Mouse (Mus musculus) left cerebral cortex, adult 9 months (tissue): ENCODE measurements around the gene Sec22b.
A peak's percentile ranks its signal among the peaks of the same experiment; 100 is the strongest.

ENCODE experiments used
- DNase-seq, 2 experiments: peaks; one replicate each; pipeline ENCODE4 v3.0.0; 2022; ENCODE audit warnings: low spot score in 2 of 2

The Sec22b gene

DNA sequence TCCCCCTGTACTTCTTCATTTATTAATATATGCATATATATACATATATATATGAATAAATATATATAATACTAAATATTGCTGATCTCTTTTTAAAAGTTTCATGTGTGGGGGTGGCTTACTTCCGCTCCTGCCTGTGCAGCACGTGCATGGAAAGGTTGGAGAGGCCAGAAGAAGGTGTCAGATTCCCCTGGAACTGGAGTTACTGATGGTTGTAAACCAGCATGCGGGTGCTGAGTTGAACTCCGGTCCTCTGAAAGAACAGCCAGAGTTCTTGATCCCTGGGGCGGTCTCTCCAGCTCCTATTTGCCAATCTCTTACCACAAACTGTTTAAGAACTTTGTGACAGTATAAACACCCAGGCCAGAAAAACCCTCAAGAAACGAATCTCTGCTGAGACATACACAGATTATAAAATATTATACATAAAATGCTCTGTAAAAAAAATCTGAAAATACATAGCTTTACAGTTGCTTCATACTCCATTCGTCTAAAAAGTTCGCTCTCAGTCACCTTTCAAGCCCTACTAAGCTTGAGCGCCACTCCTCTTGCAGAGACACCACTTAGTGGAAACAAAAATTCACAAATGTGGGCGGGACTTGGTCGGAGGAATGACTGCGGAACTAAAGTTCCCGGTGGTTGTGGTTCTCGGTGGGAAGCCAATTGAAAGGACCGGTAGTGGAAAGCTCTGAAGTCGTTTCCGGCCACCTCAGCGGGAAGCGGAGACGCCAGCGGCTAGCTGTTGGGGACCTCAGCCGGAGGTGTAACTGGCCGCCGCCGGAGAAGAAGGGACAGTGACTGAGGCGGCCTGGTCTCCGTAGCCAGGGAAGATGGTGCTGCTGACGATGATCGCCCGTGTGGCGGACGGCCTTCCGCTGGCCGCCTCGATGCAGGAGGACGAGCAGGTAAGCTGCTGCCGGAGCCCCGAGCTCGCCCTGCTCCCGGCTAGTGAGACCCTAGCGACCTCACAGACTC is at the start of gene Sec22b:
Gene Sec22b (plus strand): TSS at position 675 of the 975 bp plus-strand sequence.
- DNase-seq, result peak; percentile 59 to 93

DNA sequence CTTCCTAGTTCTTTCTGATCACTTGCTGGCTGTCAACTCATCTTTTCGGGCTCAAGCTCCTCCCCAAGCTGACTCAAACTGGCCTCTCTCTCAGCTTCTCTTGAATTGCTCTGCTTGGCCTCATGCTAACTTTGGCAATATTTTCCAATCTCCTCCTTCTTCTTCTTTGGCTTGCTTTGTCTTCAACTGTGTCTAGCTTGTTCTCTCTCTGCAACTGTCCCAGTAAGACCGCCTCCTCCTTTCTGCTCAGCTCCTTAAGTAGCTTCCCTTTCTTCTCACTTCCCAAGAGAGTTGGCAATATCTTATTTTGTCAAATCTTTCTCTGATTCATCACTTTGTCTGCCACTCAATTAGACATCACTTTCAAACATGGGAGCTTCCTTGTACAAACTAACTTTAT is 49.2 kb upstream of the Sec22b start:
- DNase-seq, result no peak

DNA sequence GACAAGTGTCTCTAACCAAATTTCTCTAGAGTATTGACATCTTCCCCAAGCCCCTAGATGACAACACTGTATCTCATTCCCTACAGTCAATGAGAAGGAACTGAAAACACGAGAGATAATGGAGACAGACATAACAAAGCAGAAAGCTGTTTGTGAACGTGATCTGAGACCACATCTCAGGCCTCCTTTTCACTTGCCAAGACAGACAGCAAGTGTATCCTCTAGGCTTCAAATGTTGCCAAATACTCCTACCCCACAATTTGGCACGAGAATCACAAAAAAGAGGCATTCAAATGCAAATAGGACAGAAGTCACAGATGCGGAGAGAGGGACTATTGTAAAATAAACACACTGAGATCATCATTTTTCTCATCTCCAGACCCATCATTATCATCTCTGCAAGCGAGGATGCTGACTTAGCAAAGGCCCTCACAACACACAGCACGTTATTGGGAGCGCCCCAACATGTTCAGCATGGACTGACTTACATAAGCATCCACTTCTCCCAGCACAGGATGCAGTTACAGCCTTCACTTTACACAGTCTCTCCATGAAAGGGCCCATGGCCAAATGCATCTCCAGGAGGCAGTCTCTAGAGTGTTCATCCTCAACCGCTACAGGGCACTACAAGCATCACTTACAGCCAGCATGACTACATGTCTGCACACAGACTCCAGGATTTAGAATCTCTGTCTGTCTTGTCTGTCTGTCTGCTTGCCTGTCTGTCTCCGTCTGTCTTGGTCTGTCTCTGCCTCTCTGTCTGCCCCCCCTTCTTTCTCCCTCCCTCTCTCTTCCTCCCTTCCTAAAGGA is 46.2 kb upstream of the Sec22b start:
- DNase-seq, result peak in 1 of 2 experiments; percentile 70

DNA sequence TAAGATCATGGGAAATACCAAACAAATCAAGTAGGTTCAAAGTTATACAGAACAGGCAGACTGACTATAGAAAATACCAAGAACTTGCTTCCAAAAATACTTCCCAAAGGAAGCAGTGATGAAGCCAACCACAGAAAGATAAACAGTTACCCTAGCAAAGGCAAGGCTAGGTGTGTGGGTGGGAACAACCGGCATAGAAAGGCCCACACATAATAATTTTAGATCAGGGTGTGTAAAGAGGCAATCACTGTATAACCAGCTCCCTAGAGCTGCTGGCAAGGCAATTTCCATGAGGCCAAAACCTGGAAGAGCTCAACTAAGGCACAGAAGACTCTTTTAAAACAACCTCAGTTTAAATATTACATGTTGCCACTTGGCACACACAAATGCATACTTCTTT is 41.6 kb upstream of the Sec22b start:
- peak in 1 of 2 experiments; percentile 75 for DNase-seq

DNA sequence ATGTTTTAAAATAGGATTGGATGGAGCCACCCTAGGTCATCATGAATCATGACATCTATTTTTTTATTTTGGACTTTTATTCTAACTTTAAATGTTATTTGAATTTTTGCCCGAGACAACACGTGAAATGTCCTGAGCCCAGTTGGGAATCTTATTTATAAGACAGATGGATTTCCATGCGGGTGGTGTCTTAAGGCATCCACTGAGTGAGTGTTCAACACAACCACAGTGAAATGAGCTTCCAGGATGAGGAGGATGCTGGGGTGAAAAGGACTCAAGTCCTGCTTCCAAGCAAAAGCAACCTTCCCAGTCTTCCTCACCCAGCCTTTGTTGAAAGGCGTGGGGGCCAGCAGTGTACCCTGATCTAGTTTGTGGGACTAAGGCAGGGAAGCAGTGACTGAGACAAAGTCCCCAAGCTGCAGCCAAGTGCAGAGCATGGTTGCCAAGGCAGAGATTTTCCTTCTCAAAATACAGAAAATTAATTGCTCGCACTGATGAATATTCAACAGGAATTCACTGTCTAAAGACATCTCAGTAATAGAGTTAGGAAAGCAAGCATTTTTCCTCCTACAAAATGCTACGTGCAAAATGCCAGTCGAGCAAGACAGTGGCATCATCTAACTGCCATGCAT is 40.1 kb upstream of the Sec22b start:
- DNase-seq, result no peak

DNA sequence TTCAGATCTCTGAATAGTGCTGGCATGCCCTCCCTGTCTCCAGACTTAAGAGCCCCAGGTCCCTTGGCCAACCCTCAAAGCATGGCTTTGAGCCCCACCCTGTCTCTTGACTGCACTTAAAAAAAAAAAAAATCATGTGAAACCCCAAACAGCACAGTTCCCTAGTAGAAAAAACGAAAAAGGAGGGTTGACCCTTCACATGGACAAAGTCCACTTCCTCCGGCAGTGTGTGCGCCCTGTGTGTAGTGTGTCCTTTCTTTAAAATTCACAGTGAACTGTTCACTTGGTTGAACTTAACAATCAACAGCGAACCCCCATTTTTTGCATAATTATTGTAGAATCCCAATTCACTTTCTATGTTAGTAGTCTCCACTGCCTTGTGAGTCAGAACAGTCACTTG is 34.3 kb upstream of the Sec22b start:
- DNase-seq, result no peak

DNA sequence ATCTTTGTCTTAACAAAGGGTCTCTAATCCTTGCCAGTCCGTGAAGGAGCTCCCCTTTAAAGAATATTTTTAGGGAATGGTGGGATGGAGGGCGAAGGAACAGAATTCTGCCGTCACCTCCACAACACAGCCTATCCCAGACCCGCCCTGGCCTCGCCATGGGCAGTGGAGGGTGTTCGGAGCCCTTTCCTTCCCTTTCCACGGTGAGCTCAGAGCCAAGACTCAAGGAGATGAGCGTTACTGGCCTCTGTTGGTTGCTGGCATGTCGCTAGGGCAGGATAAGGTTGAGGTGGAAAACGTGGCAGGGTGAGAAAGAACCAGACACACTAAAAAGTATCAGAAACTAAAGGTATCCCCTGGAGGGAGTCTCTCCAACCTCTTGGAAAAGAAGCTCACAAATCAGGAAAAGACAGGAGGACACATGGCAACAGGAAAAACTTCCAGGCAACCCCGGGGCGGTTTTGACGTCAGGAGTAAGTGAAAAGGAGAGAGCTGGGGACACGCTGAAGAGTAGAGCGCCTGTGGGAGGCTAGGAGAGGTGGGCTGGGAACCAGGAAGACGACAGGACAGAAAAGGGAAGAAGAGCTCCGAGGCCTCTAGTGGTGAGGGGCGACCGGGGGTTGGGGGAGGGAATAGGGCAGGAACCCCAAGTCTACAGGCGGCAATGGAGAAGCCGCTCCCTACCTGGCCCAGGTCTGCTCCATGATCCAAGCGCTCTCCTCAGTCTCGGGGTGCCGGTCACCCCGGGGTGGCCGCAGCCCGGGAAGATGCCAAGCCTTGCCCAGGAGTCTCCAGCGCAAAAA is 33.6 kb upstream of the Sec22b start:
- DNase-seq, result peak in 1 of 2 experiments; percentile 44

DNA sequence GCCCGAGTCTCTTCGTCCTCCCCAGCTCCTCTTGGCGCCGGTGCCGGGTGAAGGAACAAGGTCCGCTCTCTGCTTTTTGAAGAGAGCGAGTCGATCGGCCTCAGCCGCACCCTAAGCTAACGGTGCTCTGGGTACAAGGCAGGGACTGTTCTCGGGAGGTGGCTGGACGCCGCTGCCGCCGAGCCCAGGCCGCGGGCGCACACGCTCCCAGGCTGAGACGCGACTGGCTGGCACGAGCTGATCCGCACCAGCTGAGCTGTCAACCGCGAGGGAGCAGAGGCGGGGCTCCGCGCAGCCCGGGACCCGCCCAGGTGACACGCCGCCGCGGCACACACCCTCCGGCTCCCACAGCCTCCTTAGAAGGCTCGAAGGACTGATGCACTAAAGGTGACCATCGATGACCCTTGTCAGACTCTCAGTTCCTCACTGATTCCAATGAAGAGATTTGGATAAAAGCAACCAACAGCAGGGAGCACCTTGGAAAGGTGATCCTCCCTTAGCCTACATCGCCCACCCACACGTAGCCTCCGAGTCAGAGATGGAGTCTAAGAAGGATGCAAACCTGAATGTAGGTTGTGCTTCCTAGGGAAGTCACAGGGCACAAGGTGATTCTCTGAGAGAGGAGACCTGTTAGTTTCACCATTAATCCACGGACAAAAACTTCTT is 32.8 kb upstream of the Sec22b start:
- DNase-seq, result peak in 1 of 2 experiments; percentile 78

DNA sequence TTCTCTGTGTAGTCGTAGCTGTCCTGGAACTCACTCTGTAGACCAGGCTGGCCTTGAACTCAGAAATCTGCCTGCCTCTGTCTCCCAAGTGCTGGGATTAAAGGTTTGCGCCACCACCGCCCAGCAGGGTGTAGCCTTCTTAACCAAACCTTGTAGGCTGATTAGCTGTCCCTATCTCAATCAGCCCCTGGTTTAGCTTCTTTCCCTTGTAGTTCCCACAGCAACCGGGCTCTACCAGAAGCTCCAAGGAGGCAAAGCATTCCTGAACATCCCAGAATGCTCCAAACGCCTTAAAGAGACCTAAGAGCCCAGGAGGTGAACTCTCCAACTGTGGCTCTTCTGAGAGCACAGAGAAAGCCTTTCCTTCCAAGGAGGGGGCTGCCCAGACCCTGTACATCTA is 32.3 kb upstream of the Sec22b start:
- no peak for DNase-seq

DNA sequence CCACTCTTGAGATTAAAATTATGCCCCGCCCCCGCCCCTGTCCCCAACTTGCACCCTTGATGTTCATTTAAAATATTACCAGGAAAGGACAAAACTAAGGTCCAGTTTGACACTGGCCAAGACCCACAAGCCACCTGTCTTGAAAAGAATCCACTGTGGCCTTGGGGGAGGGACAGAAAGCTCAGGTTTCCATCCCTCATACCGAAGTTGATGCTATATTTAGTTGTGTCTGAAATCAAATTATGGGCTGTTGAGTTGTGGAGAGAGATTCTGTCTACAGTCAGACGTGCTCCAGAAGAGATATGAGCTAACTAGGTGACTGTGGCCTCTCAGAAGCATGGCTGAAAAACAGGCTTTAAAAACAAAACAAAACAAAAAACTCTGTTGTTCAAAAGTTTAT is 31.3 kb upstream of the Sec22b start:
- no peak for DNase-seq

DNA sequence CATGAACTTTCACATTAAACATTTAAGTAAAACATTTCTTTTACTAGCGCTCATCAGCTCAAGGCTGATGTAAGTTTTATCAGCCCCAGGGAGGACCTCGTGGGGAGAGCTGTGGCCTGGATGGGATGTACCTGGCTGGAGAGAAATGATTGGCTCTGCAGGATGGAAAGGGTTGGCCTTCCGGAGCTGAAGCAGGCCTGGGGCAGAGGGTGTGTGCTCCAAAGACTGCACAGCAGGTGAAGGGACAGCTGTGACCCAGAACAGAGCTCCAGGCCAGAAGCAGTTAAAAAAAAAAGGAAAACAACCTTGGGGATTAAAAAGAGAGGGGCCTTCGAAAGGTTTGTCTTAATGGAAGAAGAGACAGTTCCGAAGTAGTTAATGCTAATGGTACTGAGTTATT is 26.2 kb upstream of the Sec22b start:
- DNase-seq, result no peak

DNA sequence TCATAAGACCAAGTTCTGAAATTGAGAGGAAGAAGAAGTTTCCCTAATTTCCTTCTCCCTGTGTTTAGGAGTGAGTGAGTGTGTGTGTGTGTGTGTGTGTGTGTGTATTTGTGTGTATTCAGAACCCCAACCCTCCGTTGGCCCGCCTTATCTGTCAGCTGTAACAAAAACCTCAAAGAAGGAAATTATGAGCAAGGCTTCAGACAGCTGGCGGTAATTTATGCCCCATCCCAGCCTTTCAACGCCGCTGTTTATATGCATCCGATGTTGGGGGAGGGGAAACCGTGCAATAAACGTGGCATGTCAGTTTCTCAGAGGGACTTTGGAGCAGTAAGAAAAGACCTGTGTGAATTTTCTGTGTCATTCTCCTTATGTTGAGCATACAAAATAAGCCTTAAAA is 24.7 kb upstream of the Sec22b start:
- no peak for DNase-seq

DNA sequence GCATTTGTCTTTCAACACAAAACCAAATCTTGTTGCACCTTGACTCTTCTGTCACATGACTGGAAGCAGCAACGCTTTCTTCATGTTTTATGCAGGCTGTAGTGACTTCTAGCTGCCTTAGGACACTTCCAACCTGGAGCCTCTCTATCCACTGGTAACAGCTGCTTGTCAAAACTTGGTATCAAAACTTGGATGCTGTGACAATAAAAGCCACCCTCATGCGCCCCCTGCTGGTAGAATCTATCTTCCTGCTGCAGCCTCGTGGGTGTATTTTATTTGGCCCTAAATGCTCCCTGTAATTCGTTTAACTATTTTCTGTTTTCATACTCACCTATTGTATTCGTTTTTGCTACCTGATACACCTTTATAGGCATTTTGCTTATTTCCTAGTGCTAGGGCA is 21.8 kb upstream of the Sec22b start:
- peak in 1 of 2 experiments; percentile 82 for DNase-seq

DNA sequence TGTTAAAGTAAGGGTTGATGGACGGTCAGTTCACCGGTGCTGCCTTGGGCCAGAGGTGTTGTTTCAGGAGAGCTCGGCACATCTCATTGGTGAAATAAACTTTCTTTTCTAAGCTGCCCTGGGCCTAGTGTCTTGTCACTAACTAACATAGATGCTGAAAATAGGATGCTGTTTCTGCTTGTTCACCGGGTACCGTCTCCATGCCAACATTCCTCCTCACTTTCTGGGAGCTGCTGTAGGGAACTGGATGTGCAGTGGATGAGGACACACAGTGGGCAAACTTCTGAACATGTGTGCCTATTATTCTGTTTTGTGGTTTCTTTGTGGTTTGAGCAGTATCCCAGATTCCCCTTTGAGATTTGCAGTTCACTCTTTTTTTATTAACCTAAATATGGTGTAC is 19.4 kb upstream of the Sec22b start:
- DNase-seq, result peak in 1 of 2 experiments; percentile 49

DNA sequence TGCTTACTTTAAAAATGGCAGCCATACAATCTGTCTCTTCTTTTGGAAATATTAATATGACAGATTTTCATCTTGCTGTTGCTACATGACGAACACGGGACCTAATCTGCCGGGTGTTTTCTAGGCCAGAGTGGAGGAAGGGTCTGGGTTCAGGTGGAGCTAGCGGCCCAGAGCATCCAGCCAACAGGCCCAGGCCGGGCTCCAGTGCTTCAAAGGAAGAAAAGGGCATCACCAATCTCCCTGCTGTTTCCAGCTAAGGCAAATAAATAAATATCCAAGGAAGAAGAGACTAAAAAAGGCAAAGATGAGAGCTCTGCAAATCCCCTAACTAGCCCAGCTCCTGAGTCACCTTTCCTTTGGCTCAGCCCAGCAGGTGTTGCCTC is 13.2 kb upstream of the Sec22b start:
- DNase-seq, result no peak

DNA sequence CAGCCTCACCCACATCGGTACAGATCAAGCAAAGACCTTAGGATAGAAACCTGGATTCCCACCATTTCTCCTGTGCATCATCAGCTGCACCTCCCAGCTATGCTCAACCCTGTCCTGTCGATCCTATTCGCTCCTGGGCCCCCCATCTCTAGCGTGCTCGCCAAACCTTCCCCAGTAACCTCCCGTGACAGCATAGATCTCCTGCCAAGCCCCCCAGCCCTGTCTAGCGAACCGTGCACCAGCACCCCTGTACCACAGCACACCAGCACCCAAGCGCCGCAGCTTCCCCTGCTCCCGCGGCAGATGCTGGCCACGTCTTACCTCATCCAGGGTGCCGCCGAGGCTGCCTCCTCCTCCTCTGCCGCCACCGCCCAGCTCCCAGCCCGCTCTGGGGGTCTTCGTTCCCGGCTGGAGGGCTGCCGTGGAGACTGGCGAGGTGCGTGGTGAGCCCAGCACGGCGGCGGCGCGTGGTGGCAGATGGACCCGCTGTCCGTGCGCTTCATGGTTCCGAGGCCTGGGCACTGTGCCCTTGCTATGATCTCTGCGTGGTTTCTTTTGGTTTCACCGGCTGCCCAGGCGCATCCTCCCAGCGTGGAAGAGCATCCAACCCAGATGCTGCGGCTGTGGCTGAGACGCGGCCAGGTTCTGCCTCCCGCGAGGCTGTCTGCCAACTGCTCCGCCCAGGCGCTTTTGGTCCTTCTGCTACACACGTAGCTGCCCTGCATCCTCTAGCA is 12.7 kb upstream of the Sec22b start, which contains the start of gene Pde4dip:
Gene Pde4dip (minus strand): TSS at position 540 of the 734 bp plus-strand sequence.
- DNase-seq, result peak in 1 of 2 experiments; percentile 75

DNA sequence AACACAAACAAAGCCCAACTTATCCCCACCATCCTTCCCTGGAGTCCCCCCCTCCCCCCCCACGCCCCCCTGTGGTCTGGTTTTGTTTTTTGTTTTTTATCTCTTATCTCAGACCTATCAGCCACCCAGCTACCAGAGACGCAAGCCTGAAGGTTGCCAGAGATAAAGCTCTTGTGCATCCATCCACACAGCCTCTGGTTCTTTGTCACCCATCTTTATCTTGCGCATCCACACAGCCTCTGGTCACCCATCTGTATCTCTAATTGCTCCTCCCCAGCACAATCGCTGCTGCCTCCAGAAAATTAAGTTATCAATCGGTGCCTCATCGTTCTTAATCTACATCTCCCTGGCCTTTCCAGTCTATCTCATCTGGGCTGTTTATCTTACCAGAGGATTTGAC is 10.8 kb upstream of the Sec22b start:
- DNase-seq, result no peak

DNA sequence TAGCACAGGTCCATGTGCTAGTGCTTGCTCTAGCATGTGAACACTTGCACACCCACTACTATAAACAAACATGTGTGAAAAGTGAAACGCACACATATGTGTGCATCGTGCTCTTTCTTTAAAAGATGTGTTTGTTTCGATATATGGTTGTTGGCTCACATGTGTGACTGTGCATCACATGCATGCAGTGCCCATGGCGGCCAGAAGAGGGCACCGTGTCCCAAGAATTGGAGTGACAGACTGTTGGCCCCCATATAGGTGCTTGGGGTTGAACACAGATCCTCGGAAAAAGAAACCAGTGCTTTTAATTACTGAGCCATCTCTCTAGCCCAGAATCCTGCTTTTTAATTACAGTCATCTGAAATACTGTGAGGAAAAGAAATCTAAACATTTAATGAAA is 6.3 kb upstream of the Sec22b start:
- DNase-seq, result no peak

DNA sequence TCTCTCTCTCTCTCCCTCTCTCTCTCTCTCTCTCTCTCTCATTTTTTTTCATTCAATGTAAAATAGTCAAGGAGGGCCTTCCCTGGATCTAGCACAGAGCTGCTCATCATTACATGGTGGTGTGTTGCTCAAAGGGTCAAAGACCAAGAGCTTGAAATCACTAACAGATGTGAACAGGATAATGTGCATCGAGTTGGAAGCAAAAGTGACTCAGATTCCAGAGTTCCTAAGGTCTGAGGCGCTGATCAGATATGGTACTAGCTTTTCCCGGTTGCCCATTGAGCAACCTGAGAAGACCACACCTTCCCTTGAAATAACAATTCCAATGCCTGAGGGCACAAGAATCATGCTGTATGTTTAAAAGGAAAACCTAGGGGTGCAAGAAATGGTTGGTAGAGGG is 2.6 kb upstream of the Sec22b start:
- no peak for DNase-seq

DNA sequence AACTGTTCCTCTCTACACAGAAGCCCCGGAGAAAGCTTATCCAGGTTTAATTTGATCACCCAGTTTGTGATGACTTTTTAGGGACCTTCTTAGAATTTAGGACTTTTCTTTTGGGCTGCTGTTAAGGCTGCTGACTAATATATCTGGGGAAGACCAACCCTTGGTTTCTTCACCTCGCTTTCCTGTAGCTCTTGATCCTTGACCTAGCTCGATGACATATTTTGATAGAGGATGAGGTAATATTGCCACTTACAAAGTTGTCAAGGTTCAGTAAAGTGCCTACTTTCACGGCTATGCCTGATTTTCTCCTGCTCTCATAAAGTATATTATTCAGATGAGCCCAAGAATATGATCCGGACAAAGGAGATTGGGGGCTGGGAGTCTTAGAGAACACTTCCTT is 596 bp downstream of the Sec22b start:
- no peak for DNase-seq
